ENCODE assay signal across 29 mouse cellular contexts in the genomic region with DNA sequence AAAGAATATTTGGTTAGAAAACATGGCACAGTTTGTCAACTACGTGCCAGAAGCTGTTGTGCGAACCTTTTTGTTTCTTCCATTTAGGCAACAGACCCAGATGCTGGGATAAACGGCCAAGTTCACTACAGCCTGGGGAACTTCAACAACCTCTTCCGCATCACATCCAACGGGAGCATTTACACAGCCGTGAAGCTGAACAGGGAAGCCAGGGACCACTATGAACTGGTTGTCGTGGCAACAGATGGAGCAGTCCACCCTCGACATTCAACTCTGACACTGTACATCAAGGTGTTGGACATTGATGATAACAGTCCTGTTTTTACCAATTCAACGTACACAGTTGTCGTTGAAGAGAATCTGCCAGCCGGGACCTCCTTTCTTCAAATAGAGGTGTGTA.
DNase-seq lines count a peak whose midpoint lies in the region; ATAC-seq and TF ChIP-seq lines count a peak whose summit lies in the region.
"Had no signal": no experiment of that assay in that cellular context is flagged by ENCODE, and none has a peak within 500 bp of the region (broad histone marks: within the 10 kb centered on the region; RNA-seq: fewer than 3 reads in every experiment).

No protein-coding gene starts in this region.

- H3K9me3 ChIP-seq in hindbrain, postnatal 0 days (ENCODE audit: low read length): 0 out of 2 replicates have a peak, but pooled peaks cover 2% of the 10 kb centered on the region
- H3K9me3 ChIP-seq in hindbrain, embryonic 11.5 days (ENCODE audit: control insufficient read depth, low read length): no peaks in the 10 kb centered on the region
- no peaks in the 10 kb centered on the region for H3K9me3 ChIP-seq in midbrain, postnatal 0 days (ENCODE audit: low read length)
- H3K9me3 ChIP-seq in midbrain, embryonic 11.5 days (ENCODE audit: control insufficient read depth, low read length): no peaks in the 10 kb centered on the region
- H3K9me3 ChIP-seq in neural tube, embryonic 14.5 days (ENCODE audit: control insufficient read depth, low read length): no peaks in the 10 kb centered on the region
- H3K9me3 ChIP-seq: embryonic facial prominence, embryonic 10.5 days; embryonic facial prominence, embryonic 13.5 days; forebrain, embryonic 13.5 days; heart, embryonic 13.5 days; hindbrain, embryonic 12.5 days; hindbrain, embryonic 15.5 days had no signal

- 63% methylated on average over 11 of the region's 11 CpGs for WGBS in hindbrain, postnatal 0 days
- 86% methylated on average over 11 of the region's 11 CpGs for WGBS in hindbrain, embryonic 11.5 days
- WGBS in midbrain, postnatal 0 days: 53% methylated on average over 11 of the region's 11 CpGs
- WGBS in midbrain, embryonic 11.5 days: 87% methylated on average over 11 of the region's 11 CpGs
- 46% methylated on average over 11 of the region's 11 CpGs for WGBS in neural tube, embryonic 14.5 days

- no peak; the same call in 1 of the 2 replicates for ATAC-seq in hindbrain, postnatal 0 days
- no peak for ATAC-seq in hindbrain, embryonic 11.5 days (ENCODE audit: low FRiP score)
- no peak; the same call in 1 of the 2 replicates for ATAC-seq in midbrain, postnatal 0 days (ENCODE audit: low FRiP score)
- no peak for ATAC-seq in midbrain, embryonic 11.5 days (ENCODE audit: low FRiP score)
- peak; percentile 54; the same call in 1 of the 2 replicates for ATAC-seq in neural tube, embryonic 14.5 days (ENCODE audit: low read depth)
- ATAC-seq: CD4-positive, CD25-positive, alpha-beta regulatory T cell, adult 4 months; forebrain, embryonic 13.5 days; forebrain, postnatal 0 days had no signal

- H3K27me3 ChIP-seq in hindbrain, postnatal 0 days (ENCODE audit: insufficient read depth, low read length): no peaks in the 10 kb centered on the region
- no peaks in the 10 kb centered on the region for H3K27me3 ChIP-seq in hindbrain, embryonic 11.5 days (ENCODE audit: control insufficient read depth, insufficient read depth, low read length)
- no peaks in the 10 kb centered on the region for H3K27me3 ChIP-seq in midbrain, postnatal 0 days (ENCODE audit: insufficient read depth, low read length)
- H3K27me3 ChIP-seq in midbrain, embryonic 11.5 days (ENCODE audit: control insufficient read depth, insufficient read depth, low read length): no peaks in the 10 kb centered on the region
- H3K27me3 ChIP-seq in neural tube, embryonic 14.5 days (ENCODE audit: control insufficient read depth, insufficient read depth, low read length): no peaks in the 10 kb centered on the region
- H3K27me3 ChIP-seq: embryonic facial prominence, embryonic 13.5 days; forebrain, embryonic 13.5 days; heart, embryonic 13.5 days; hindbrain, embryonic 12.5 days; hindbrain, embryonic 15.5 days had no signal

- no peaks in the 10 kb centered on the region for H3K4me1 ChIP-seq in hindbrain, postnatal 0 days (ENCODE audit: insufficient read depth, low read length)
- H3K4me1 ChIP-seq in hindbrain, embryonic 11.5 days (replicated peaks; ENCODE audit: control insufficient read depth, insufficient read depth, low read length): no peaks in the 10 kb centered on the region
- no peaks in the 10 kb centered on the region for H3K4me1 ChIP-seq in midbrain, postnatal 0 days (ENCODE audit: insufficient read depth, low read length)
- H3K4me1 ChIP-seq in midbrain, embryonic 11.5 days (ENCODE audit: control insufficient read depth, insufficient read depth, low read length): no peaks in the 10 kb centered on the region
- H3K4me1 ChIP-seq in neural tube, embryonic 14.5 days (ENCODE audit: control insufficient read depth, insufficient read depth, low read length): no peaks in the 10 kb centered on the region
- H3K4me1 ChIP-seq: embryonic facial prominence, embryonic 10.5 days; embryonic facial prominence, embryonic 13.5 days; forebrain, embryonic 13.5 days; heart, embryonic 13.5 days; hindbrain, embryonic 12.5 days had no signal

- no peaks in the 10 kb centered on the region for H3K36me3 ChIP-seq in hindbrain, postnatal 0 days (ENCODE audit: insufficient read depth, low read length)
- no peaks in the 10 kb centered on the region for H3K36me3 ChIP-seq in hindbrain, embryonic 11.5 days (ENCODE audit: control insufficient read depth, insufficient read depth, low read length)
- H3K36me3 ChIP-seq in midbrain, postnatal 0 days (ENCODE audit: insufficient read depth, low read length): no peaks in the 10 kb centered on the region
- H3K36me3 ChIP-seq in midbrain, embryonic 11.5 days (ENCODE audit: control insufficient read depth, insufficient read depth, low read length): no peaks in the 10 kb centered on the region
- no peaks in the 10 kb centered on the region for H3K36me3 ChIP-seq in neural tube, embryonic 14.5 days (ENCODE audit: control insufficient read depth, insufficient read depth, low read length)
- H3K36me3 ChIP-seq: embryonic facial prominence, embryonic 10.5 days; embryonic facial prominence, embryonic 13.5 days; heart, embryonic 13.5 days; hindbrain, embryonic 12.5 days; hindbrain, embryonic 15.5 days had no signal

- no peak overlapping the region for H3K9ac ChIP-seq in hindbrain, postnatal 0 days (replicated peaks; ENCODE audit: low read length)
- H3K9ac ChIP-seq in hindbrain, embryonic 11.5 days (ENCODE audit: low read depth, low read length): no peak overlapping the region
- H3K9ac ChIP-seq in midbrain, postnatal 0 days (replicated peaks; ENCODE audit: low read length, poor library complexity, severe bottlenecking): no peak overlapping the region
- H3K9ac ChIP-seq in midbrain, embryonic 11.5 days (ENCODE audit: low read length): no peak overlapping the region
- no peak overlapping the region for H3K9ac ChIP-seq in neural tube, embryonic 14.5 days (replicated peaks; ENCODE audit: low read depth, low read length)
- H3K9ac ChIP-seq: embryonic facial prominence, embryonic 13.5 days; forebrain, embryonic 13.5 days; forebrain, postnatal 0 days; heart, embryonic 13.5 days; hindbrain, embryonic 12.5 days; hindbrain, embryonic 15.5 days had no signal

- peak; percentile 9 for DNase-seq in hindbrain, postnatal 0 days (ENCODE audit: low spot score)
- no peak for DNase-seq in hindbrain, embryonic 11.5 days (ENCODE audit: low spot score)
- peak; percentile 19 for DNase-seq in midbrain, postnatal 0 days (ENCODE audit: low spot score)
- DNase-seq in midbrain, embryonic 11.5 days (ENCODE audit: low spot score, missing footprints): no peak
- peak; percentile 8 for DNase-seq in retina, embryonic 14.5 days (ENCODE audit: low spot score)
- DNase-seq in urinary bladder, adult 2 months (ENCODE audit: low spot score): no peak
- DNase-seq in spleen, postnatal 10 days (ENCODE audit: low spot score in 2 of 2): no peak
- DNase-seq: adrenal gland, adult 2 months; adrenal gland, postnatal 14 days; cerebellum, adult 11-12 months; cerebellum, adult 8-10 months; cerebellum, postnatal 10 days; cerebellum, postnatal 36 days; embryo, embryonic 11 days; forebrain, postnatal 0 days; gastrocnemius, adult 2 months; gastrocnemius, postnatal 14 days; heart, adult 11 months; heart, postnatal 14 days; heart, postnatal 4 days had no signal

- H3K4me3 ChIP-seq in hindbrain, postnatal 0 days (ENCODE audit: low read length): no peak overlapping the region
- H3K4me3 ChIP-seq in hindbrain, embryonic 11.5 days (ENCODE audit: low read depth, low read length): no peak overlapping the region
- no peak overlapping the region for H3K4me3 ChIP-seq in midbrain, postnatal 0 days (ENCODE audit: low read depth, low read length)
- H3K4me3 ChIP-seq in midbrain, embryonic 11.5 days (ENCODE audit: low read depth, low read length): no peak overlapping the region
- H3K4me3 ChIP-seq in neural tube, embryonic 14.5 days (ENCODE audit: low read depth, low read length): no peak overlapping the region
- H3K4me3 ChIP-seq: embryonic facial prominence, embryonic 10.5 days; embryonic facial prominence, embryonic 13.5 days; erythroblast, embryonic 14.5 days; forebrain, embryonic 13.5 days; gastrocnemius, adult 2 months; heart, embryonic 13.5 days; hindbrain, embryonic 12.5 days; hindbrain, embryonic 15.5 days had no signal

- no peak for TF ChIP-seq CTCF in hindbrain, postnatal 0 days (IDR thresholded peaks at IDR 0.05; ENCODE audit: low read depth)
- TF ChIP-seq CTCF in midbrain, postnatal 0 days (IDR thresholded peaks at IDR 0.05): no peak

- no peak overlapping the region for H3K4me2 ChIP-seq in hindbrain, postnatal 0 days (ENCODE audit: low read depth, low read length)
- H3K4me2 ChIP-seq in hindbrain, embryonic 11.5 days (replicated peaks; ENCODE audit: low read depth, low read length): no peak overlapping the region
- no peak overlapping the region for H3K4me2 ChIP-seq in midbrain, postnatal 0 days (ENCODE audit: low read depth, low read length, poor library complexity, severe bottlenecking)
- no peak overlapping the region for H3K4me2 ChIP-seq in midbrain, embryonic 11.5 days
- H3K4me2 ChIP-seq in neural tube, embryonic 14.5 days (ENCODE audit: low read depth, low read length): no peak overlapping the region
- H3K4me2 ChIP-seq: embryonic facial prominence, embryonic 13.5 days; forebrain, embryonic 13.5 days; heart, embryonic 13.5 days; hindbrain, embryonic 12.5 days; hindbrain, embryonic 15.5 days had no signal

- H3K27ac ChIP-seq in hindbrain, postnatal 0 days: no peak overlapping the region
- no peak overlapping the region for H3K27ac ChIP-seq in hindbrain, embryonic 11.5 days (ENCODE audit: low read depth, low read length)
- no peak overlapping the region for H3K27ac ChIP-seq in midbrain, postnatal 0 days (ENCODE audit: low read depth, low read length)
- no peak overlapping the region for H3K27ac ChIP-seq in midbrain, embryonic 11.5 days (ENCODE audit: low read depth, low read length)
- H3K27ac ChIP-seq in neural tube, embryonic 14.5 days (ENCODE audit: low read depth, low read length): no peak overlapping the region
- H3K27ac ChIP-seq: embryonic facial prominence, embryonic 10.5 days; embryonic facial prominence, embryonic 13.5 days; forebrain, embryonic 13.5 days; gastrocnemius, adult 2 months; heart, embryonic 13.5 days; hindbrain, embryonic 12.5 days; hindbrain, embryonic 15.5 days had no signal

Comparison
In these comparisons a context has a peak if more than half of its experiments do, and no peak if none do; other contexts are left out.
1. DNase-seq: peak in hindbrain, postnatal 0 days (single experiment), midbrain, postnatal 0 days (single experiment) and retina, embryonic 14.5 days (single experiment); none in hindbrain, embryonic 11.5 days (single experiment), midbrain, embryonic 11.5 days (single experiment), urinary bladder, adult 2 months (single experiment) and spleen, postnatal 10 days (0 of 2).